Mouse (Mus musculus): ENCODE data around the gene Sdhc.

- TF ChIP-seq CTCF (IDR thresholded peaks at IDR 0.05; ENCODE audit: low read depth) (peak; percentile 25; the same call in 1 of the 2 replicates), EP300 (IDR thresholded peaks at IDR 0.05; ENCODE audit: low read depth) (no peak)
Measured at GRCm38 (mm10) chr1:171101733-171102546, 48.5 kb downstream of the Sdhc start.

Measured in heart, postnatal 0 days (tissue).